Mouse (Mus musculus) midbrain, embryonic 13.5 days (tissue): ENCODE data around the gene Tnfrsf12a. TPM values are rescaled to one million over a fixed set of nuclear protein-coding genes. Genes with fewer than 3 reads are reported as not detected.

Source experiments
- ATAC-seq: fragments of 200-750 bp; cut with Nextera tagmentation; 2 replicates; pipeline ENCODE4 v1.8.0; 2017; ENCODE audit warnings: mild to moderate bottlenecking, moderate TSS enrichment, moderate library complexity
- H3K27ac ChIP-seq: fragments of 300-500 bp; sonication (generic); 2 replicates; pipeline ENCODE4 v1.5.1; 2015; ENCODE audit warnings: inconsistent platforms, mild to moderate bottlenecking, moderate library complexity
- H3K27me3 ChIP-seq: fragments of 300-500 bp; sonication (generic); 2 replicates; pipeline ENCODE4 v1.6.1; 2015; ENCODE audit warnings: mild to moderate bottlenecking, inconsistent platforms
- H3K36me3 ChIP-seq: fragments of 300-500 bp; sonication (generic); 2 replicates; pipeline ENCODE4 v1.6.1; 2015; ENCODE audit warnings: mild to moderate bottlenecking, inconsistent platforms
- H3K4me1 ChIP-seq: fragments of 300-500 bp; sonication (generic); replicated peaks from 2 replicates; pipeline ENCODE4 v1.6.1; 2015; ENCODE audit warnings: inconsistent platforms
- H3K4me2 ChIP-seq: fragments of 300-500 bp; sonication (generic); replicated peaks from 2 replicates; pipeline ENCODE4 v1.6.1; 2015; ENCODE audit warnings: moderate library complexity, mild to moderate bottlenecking, inconsistent platforms
- H3K4me3 ChIP-seq: fragments of 300-500 bp; sonication (generic); replicated peaks from 2 replicates; pipeline ENCODE4 v1.5.1; 2015; ENCODE audit warnings: mild to moderate bottlenecking, inconsistent platforms
- H3K9ac ChIP-seq: fragments of 300-500 bp; sonication (generic); replicated peaks from 2 replicates; pipeline ENCODE4 v1.6.1; 2015; ENCODE audit warnings: mild to moderate bottlenecking, inconsistent platforms
- H3K9me3 ChIP-seq: fragments of 300-500 bp; sonication (generic); 2 replicates; pipeline ENCODE4 v1.6.1; 2016; ENCODE audit warnings: mild to moderate bottlenecking, inconsistent platforms
- WGBS: fragments of 180-500 bp; shearing (Covaris S2); methylation state at CpG from one replicate; pipeline ENCODE4 v1.1.7; 2015; 5-methylcytosine and 5-hydroxymethylcytosine counted together
- polyA plus RNA-seq: library from polyadenylated mRNA; unstranded; fragments of >200 nt; fragmentation: Nextera tagmentation; extraction: Ambion mirVana; gene quantifications from 2 replicates; pipeline ENCODE4 v1.2.1, GENCODE M21; 2015

Gene Tnfrsf12a
- polyA plus RNA-seq, 1 experiment from 2014 or later = 2.9 TPM

GRCm38 (mm10) chr17:23703301-23703700 is 26.0 kb upstream of the Tnfrsf12a start:
- peaks cover 10% of the 10 kb centered on the region; the same call in 1 of the 2 replicates for H3K4me1 ChIP-seq
- H3K4me3 ChIP-seq = no peak overlapping the region
- no peak for ATAC-seq
- H3K27ac ChIP-seq = no peak overlapping the region
- H3K36me3 ChIP-seq = no peaks in the 10 kb centered on the region
- H3K9ac ChIP-seq = no peak overlapping the region
- no peak overlapping the region for H3K4me2 ChIP-seq
- H3K9me3 ChIP-seq = no peaks in the 10 kb centered on the region
- WGBS = 80% methylated on average over 9 of the region's 9 CpGs
- peaks cover 34% of the 10 kb centered on the region for H3K27me3 ChIP-seq

DNA sequence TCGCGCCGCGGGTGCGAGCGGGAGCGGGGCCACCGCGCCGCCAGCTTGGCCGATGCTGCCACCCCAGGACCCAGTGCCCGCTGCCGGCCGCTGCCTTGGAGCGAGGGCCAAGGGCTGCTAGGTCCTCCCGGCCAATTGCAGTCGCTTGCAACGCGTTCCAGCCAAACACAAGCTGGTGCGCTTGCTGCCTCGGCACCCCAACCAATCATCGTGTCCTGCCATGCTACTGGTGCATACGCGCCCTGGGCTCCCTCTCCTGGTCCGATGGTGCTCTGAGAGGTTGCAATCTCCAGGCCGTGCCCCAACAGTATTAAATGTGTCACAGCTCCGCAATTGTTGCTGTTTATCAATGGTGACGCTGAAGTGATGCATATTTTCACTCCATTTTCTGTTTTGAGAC is 22.8 kb upstream of the Tnfrsf12a start:
- Histone ChIP-seq H3K36me3 (no peaks in the 10 kb centered on the region), H3K27me3 (peaks cover 47% of the 10 kb centered on the region), H3K4me1 (peaks cover 10% of the 10 kb centered on the region; the same call in 1 of the 2 replicates), H3K9me3 (no peaks in the 10 kb centered on the region), H3K27ac (0 out of 2 replicates have a peak overlapping the region, but pooled peaks have one; percentile 8), H3K4me2 (peak overlapping the region; percentile 90), H3K4me3 (peak overlapping the region; percentile 70), H3K9ac (peak overlapping the region; percentile 74)
- peak; percentile 97 for ATAC-seq
- WGBS = under 1% methylated on average over 28 of the region's 28 CpGs

GRCm38 (mm10) chr17:23699131-23700077 is 22.1 kb upstream of the Tnfrsf12a start:
- 0 out of 2 replicates have a peak overlapping the region, but pooled peaks have one; percentile 8 for H3K27ac ChIP-seq
- ATAC-seq = peak; percentile 78
- H3K4me2 ChIP-seq = peak overlapping the region; percentile 90
- no peaks in the 10 kb centered on the region for H3K9me3 ChIP-seq
- peak overlapping the region; percentile 74 for H3K9ac ChIP-seq
- H3K4me1 ChIP-seq = peaks cover 10% of the 10 kb centered on the region; the same call in 1 of the 2 replicates
- under 1% methylated on average over 62 of the region's 101 CpGs for WGBS
- peak overlapping the region; percentile 70 for H3K4me3 ChIP-seq
- H3K36me3 ChIP-seq = no peaks in the 10 kb centered on the region
- H3K27me3 ChIP-seq = peaks cover 51% of the 10 kb centered on the region

DNA sequence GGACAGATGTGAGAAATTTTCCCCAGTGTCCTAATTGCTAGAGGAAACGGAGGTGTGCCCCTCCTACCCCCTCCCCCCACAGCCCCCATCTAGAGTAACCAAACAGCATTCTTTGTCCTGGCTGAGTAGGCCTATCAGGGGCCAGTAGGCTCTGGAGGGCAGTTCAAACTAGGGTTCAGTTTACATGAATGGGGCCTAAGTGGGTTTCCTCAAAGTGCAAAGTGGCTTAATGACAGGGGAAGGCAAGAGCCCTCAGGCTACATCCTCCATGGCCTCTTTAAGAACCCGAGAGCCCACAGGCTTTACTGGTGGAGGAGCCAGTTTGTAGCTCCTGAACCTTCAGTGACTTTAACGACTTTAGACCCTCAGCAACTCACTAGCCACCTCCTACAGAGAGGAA is 18.5 kb upstream of the Tnfrsf12a start:
- Histone ChIP-seq H3K4me3 (no peak overlapping the region), H3K9me3 (no peaks in the 10 kb centered on the region), H3K4me1 (peaks cover 10% of the 10 kb centered on the region; the same call in 1 of the 2 replicates), H3K9ac (no peak overlapping the region), H3K4me2 (no peak overlapping the region), H3K27me3 (peaks cover 42% of the 10 kb centered on the region), H3K27ac (no peak overlapping the region), H3K36me3 (no peaks in the 10 kb centered on the region)
- no peak for ATAC-seq
- 18% methylated on average over 3 of the region's 3 CpGs for WGBS

DNA sequence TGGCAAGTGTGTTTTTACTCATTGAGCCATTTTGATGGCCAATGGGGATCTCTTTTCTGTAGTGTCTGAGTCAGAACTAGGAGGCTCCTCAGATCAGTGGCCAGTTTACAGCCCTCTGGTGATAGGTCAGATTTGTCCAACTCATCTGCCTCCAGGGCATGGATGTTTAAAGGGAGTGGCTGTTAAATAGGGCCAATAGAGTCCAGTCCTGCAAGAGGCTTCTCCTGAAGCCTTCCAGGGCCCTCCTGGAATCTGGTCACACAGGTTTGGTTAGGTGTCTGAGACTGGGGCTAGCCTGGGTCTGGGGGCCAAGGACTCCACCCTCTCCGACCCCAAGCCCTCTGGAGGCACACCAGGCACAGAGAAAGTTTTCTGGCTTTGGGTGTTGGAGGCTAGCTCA is 17.2 kb upstream of the Tnfrsf12a start:
- no peak for ATAC-seq
- WGBS = 63% methylated on average over 1 of the region's 1 CpGs
- Histone ChIP-seq H3K4me3 (no peak overlapping the region), H3K9ac (no peak overlapping the region), H3K4me2 (no peak overlapping the region), H3K9me3 (no peaks in the 10 kb centered on the region), H3K27ac (no peak overlapping the region), H3K36me3 (no peaks in the 10 kb centered on the region), H3K27me3 (peaks cover 37% of the 10 kb centered on the region), H3K4me1 (peaks cover 6% of the 10 kb centered on the region; the same call in 1 of the 2 replicates)

GRCm38 (mm10) chr17:23683856-23684672 is 6.8 kb upstream of the Tnfrsf12a start, which contains the start of gene Cldn9:
Gene Cldn9 (minus strand): TSS chr17:23684026.
- no peak within 1 kb of the TSS for H3K4me3 ChIP-seq
- H3K9ac ChIP-seq = no peak within 1 kb of the TSS
- H3K4me1 ChIP-seq = peaks cover 16% of the 10 kb centered on the region
- H3K27ac ChIP-seq = no peak within 1 kb of the TSS
- WGBS = 13% methylated on average over 15 of the region's 15 CpGs
- peak within 1 kb of the TSS; percentile 19; the same call in 1 of the 2 replicates for H3K4me2 ChIP-seq
- no peaks in the 10 kb centered on the region for H3K36me3 ChIP-seq
- H3K9me3 ChIP-seq = no peaks in the 10 kb centered on the region
- peaks cover 55% of the 10 kb centered on the region for H3K27me3 ChIP-seq
- peak; percentile 57 for ATAC-seq

DNA sequence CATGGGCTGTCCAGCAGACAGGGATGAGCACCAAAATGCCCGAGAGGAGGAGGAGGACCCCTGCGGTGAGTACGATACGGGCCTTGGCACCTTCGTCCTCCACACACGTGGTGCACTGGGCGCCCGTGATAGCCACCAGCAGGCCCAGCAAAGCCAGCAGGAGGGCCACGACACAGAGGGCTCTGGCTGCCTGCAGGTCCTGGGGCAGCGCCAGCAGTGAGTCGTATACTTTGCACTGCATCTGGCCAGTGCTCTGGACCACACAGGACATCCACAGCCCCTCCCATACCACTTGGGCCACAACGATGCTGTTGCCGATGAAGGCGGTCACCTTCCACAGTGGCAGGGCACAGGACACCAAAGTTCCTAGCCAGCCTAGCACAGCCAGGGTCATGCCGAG is 6.0 kb upstream of the Tnfrsf12a start:
- Histone ChIP-seq H3K4me3 (no peak overlapping the region), H3K27me3 (peaks cover 63% of the 10 kb centered on the region), H3K27ac (no peak overlapping the region), H3K9ac (no peak overlapping the region), H3K4me1 (peaks cover 17% of the 10 kb centered on the region), H3K9me3 (no peaks in the 10 kb centered on the region), H3K36me3 (no peaks in the 10 kb centered on the region), H3K4me2 (peak overlapping the region; percentile 19; the same call in 1 of the 2 replicates)
- 29% methylated on average over 15 of the region's 15 CpGs for WGBS
- ATAC-seq = peak; percentile 24; the same call in 1 of the 2 replicates

DNA sequence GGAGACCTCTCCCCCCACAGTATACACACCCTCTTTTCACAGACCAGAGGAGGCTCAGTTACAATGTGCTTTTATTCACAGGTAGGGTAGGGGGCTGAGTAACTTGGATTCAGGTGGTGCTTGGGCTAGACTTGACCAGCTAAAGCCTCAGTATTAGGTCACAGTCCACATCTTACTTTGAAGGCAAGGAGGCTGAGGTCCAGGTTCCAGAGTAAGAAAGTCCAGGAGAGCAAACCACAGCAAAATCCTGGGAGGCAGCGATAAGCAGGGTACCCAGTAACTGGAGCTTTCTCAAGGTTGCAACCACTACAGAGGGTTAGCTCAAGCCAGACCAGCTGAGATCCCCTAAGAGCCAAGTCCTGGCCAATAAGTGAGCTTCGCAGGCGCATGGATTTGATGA is 5.3 kb upstream of the Tnfrsf12a start:
- Histone ChIP-seq H3K27ac (no peak overlapping the region), H3K4me1 (peaks cover 17% of the 10 kb centered on the region), H3K4me3 (no peak overlapping the region), H3K36me3 (no peaks in the 10 kb centered on the region), H3K9me3 (no peaks in the 10 kb centered on the region), H3K27me3 (peaks cover 70% of the 10 kb centered on the region), H3K4me2 (no peak overlapping the region), H3K9ac (no peak overlapping the region)
- 63% methylated on average over 3 of the region's 3 CpGs for WGBS
- no peak for ATAC-seq

DNA sequence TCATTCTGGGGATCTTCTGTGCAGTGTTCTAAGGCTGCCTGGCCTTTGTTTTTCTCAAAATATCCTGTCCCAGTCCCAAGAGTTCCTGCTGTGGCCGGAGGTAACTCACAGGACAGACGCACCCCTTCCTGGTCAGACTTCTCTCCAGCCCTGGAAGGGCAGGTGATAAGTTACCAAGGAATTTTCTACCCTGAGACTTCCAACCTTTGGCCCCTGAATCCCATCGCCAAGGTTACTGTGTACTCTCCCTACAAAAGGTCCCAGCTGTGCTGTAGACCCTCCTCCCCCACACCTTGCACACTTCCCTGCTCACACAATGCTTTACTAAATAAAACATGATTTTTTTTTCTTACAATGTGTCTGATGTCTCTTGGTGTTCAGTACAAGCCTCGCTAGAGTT is 4.8 kb upstream of the Tnfrsf12a start:
- H3K27ac ChIP-seq = no peak overlapping the region
- H3K36me3 ChIP-seq = no peaks in the 10 kb centered on the region
- no peak for ATAC-seq
- no peaks in the 10 kb centered on the region for H3K9me3 ChIP-seq
- peaks cover 21% of the 10 kb centered on the region for H3K4me1 ChIP-seq
- H3K9ac ChIP-seq = no peak overlapping the region
- peaks cover 74% of the 10 kb centered on the region for H3K27me3 ChIP-seq
- no peak overlapping the region for H3K4me2 ChIP-seq
- no peak overlapping the region for H3K4me3 ChIP-seq
- WGBS = 64% methylated on average over 4 of the region's 4 CpGs

- H3K27me3 ChIP-seq = peaks cover 82% of the 10 kb centered on the region
- H3K4me1 ChIP-seq = peaks cover 31% of the 10 kb centered on the region
- WGBS = 81% methylated on average over 10 of the region's 10 CpGs
- H3K4me3 ChIP-seq = no peak overlapping the region
- H3K27ac ChIP-seq = no peak overlapping the region
- ATAC-seq = no peak
- no peaks in the 10 kb centered on the region for H3K9me3 ChIP-seq
- no peaks in the 10 kb centered on the region for H3K36me3 ChIP-seq
- H3K4me2 ChIP-seq = no peak overlapping the region
- H3K9ac ChIP-seq = no peak overlapping the region
Measured at GRCm38 (mm10) chr17:23681086-23681485, 3.8 kb upstream of the Tnfrsf12a start.

- peaks cover 90% of the 10 kb centered on the region for H3K27me3 ChIP-seq
- WGBS = 81% methylated on average over 9 of the region's 9 CpGs
- no peak overlapping the region for H3K4me2 ChIP-seq
Measured at GRCm38 (mm10) chr17:23680336-23680735, 3.1 kb upstream of the Tnfrsf12a start.

More at GRCm38 (mm10) chr17:23680336-23680735, 3.1 kb upstream of the Tnfrsf12a start:
- Histone ChIP-seq H3K4me3 (no peak overlapping the region), H3K27ac (no peak overlapping the region), H3K9ac (no peak overlapping the region), H3K4me1 (peaks cover 37% of the 10 kb centered on the region), H3K36me3 (no peaks in the 10 kb centered on the region), H3K9me3 (no peaks in the 10 kb centered on the region)
- ATAC-seq = no peak
